Mouse (Mus musculus) fat pad, adult 2 months (tissue): Measurements from ENCODE around the gene Mlf1.

Experiments used
- DNase-seq: peaks from one replicate; pipeline ENCODE4 v3.0.0-alpha.2; 2011; ENCODE audit warnings: low read depth, low spot score; ENCODE audit errors: extremely low read depth

Mlf1 gene

GRCm38 (mm10) chr3:67434011-67434410 lies 60.1 kb downstream of the Mlf1 start:
- no peak for DNase-seq

DNA sequence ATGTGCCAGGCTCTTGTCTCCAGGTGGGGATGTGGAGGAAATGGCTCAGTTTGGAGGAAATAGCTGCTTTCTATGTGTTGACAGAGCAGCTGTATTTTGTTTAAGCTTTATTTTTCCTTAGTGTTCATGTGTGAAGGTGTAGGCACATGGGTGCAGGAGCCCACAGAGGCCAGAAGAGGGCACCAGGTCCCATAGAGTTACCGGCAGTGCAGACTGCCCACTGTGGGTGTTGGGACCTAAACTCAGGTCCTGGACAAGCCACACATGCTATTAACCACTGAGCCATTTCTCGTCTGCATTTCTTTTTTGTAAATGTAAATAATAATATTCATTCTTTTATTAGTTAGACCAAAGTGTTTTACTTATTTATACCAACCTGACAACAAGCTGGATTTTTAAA lies 73.2 kb downstream of the Mlf1 start:
- no peak for DNase-seq
